Mouse (Mus musculus): ENCODE results near the gene Gbp3.

Gbp3 gene

DNA sequence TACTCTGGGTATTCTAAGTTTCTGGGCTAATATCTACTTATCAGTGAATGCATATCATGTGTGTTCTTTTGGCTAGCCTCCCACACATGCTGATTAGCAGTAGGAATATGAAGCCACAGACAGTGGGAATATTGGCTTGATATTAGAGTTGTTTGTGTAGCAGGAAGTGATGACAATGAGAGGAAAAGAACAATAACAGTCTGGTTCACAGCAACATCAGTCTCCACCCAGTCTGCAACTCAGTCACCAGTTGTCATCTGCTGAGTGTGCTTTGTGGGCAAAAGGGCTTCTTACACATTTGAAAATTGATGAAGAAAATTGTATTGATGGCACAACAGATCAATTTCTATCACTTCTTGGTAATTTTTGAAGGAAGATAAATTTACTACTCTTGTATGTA is 27.6 kb downstream of the Gbp3 start:
- in situ Hi-C loops (cut with MboI; ENCODE audit: low sequenced_read_pairs): no loop called here

DNA sequence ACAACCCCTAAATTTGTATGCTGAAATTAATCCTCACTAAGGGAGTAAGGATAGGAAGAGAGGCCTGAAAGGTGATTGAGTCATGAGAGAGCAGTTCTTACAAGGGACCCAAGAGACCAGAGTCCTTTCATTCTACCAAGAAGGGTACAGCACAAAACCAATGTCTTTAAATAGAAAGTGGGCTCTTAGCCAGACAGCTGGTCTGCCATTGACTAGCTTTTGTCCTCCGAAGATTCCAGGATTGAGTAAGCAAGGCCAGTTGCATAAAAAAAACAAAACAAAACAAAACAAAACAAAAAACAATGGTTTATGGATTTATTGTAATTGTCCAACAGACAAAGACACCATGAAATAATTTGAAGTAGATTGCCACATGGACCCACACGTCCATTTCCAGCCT is 29.1 kb downstream of the Gbp3 start:
- in situ Hi-C loops (cut with MboI; ENCODE audit: low sequenced_read_pairs): no loop called here

DNA sequence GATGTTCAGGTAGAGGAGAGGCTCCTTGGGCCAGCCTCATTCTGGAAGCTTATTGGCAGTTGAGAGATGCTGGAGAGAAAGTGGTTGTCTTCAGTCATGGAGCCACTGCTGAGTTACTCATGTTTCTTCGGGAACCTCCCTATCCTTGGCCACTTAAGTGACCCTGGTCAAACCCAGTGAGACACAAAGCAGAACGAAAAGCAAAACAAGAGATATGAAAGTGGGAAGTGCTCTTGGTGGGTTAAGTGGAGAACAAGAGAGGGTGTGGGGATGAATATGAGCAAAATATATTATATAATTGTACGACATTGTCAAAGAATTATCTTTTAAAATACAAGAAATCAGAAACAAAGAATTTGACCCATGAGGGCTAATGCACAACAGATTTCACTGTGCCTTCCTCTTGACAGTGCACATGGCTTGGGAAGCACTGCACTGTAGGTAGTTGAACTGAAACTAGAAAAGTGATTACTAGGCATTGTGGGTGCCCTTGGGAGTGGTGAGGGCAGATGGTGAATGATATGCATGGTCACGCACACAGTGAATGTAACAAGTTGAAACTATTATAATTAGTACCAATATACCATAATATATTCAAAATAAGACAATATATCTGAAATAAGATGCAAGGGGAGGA is 30.7 kb downstream of the Gbp3 start:
- in situ Hi-C loops (cut with MboI; ENCODE audit: low sequenced_read_pairs): no loop called here

DNA sequence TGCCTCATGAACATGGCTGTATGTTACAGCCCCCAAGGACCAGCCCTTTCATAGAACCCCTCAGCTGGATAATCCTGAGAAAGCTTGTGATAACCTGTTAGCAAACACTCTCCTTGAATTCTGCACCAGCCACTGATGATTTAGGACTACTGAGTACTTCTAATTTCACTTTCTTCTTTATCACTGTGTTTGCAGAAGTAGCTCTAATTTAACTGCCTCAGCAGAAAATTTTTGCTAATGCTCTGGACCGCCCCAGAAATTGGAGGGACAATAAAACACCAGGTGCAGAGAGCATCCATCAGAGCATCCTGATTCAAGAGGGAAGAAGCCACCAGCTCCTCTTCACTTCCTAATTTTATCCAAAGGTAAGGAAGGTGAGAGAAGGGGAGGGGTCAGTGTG is 34.7 kb downstream of the Gbp3 start, which contains the start of gene Gbp2b:
Gene Gbp2b (plus strand): TSS at position 301 of the 400 bp plus-strand sequence.
- in situ Hi-C loops (cut with MboI; ENCODE audit: low sequenced_read_pairs): no loop called here

DNA sequence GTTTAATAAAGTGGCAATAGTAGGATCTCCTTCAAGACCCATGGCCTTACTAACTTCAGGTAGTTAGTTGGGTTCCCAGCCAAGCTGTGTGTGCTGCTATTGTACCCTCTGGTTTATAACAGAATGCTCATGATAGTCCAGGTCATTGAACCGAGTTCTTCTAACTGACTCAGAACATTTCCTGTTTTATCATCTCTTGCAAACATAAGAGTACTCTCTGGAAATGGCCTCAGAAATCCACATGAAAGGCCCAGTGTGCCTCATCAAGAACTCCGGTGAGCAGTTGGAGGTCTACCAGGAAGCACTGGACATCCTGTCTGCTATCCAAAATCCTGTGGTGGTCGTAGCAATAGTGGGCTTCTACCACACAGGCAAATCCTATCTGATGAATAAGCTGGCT is 38.1 kb downstream of the Gbp3 start:
- in situ Hi-C loops (cut with MboI; ENCODE audit: low sequenced_read_pairs): no loop called here

DNA sequence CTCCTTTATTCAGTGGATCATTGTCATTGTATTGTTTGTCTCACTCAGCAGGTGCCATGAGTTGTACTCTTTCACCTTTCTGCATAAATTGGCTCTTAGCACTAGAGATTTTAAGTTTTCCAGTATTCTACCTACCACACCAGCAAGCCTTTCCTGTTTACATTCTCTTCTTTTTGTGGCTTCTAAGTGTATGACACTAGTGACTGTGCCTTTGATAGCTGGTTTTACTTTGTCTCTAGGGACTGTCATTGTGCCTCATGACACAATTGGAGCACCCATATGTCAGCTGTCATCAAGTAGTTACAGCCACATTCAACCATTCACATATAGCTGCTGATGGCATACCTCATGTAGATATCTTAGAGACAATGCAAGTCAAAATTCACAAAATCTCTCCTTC is 41.8 kb downstream of the Gbp3 start:
- in situ Hi-C loops (cut with MboI; ENCODE audit: low sequenced_read_pairs): no loop called here

DNA sequence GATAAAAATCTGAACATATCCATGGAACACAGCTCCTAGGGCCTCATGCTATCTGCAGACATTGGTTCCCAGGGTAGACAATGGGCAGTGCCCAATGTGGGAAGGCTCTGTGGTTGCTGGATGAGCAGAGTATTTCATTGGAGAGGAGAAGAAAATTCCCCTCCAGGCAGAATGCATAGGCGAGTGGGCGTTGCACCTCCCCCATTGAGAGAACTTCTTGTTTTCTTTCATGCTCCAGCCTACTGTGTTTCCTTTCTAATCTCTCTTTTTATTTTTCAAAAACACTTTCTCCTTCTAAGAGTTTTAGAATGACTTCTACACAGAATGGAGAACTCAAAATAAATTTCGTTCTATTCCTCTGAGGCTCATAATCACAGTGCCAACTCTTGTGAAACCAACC is 58.8 kb downstream of the Gbp3 start:
- in situ Hi-C loops (cut with MboI; ENCODE audit: low sequenced_read_pairs): no loop called here

DNA sequence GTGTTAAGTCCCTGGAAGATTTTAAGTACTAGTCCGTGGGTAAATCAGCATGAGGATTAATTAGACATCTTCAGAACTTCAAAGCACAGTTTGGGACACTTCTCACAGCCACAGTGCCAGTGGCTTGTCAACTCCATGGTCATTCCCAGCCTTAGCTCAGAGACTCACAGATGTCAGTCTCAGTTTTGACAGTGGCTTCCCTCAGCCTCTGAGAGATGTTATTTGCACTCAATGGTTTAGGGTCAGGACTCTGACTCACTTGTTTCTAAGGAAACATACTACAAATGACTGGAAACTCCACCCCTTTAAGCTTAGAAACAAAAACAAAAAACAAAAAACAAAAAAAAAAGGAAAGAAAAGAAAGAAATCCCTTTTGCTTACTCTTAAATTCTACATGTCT is 59.8 kb downstream of the Gbp3 start:
- in situ Hi-C loops (cut with MboI; ENCODE audit: low sequenced_read_pairs): loop anchor here (10.0 kb wide), 1 partner anchor 125 kb away; the partner anchor contains the start of gene Gbp5

DNA sequence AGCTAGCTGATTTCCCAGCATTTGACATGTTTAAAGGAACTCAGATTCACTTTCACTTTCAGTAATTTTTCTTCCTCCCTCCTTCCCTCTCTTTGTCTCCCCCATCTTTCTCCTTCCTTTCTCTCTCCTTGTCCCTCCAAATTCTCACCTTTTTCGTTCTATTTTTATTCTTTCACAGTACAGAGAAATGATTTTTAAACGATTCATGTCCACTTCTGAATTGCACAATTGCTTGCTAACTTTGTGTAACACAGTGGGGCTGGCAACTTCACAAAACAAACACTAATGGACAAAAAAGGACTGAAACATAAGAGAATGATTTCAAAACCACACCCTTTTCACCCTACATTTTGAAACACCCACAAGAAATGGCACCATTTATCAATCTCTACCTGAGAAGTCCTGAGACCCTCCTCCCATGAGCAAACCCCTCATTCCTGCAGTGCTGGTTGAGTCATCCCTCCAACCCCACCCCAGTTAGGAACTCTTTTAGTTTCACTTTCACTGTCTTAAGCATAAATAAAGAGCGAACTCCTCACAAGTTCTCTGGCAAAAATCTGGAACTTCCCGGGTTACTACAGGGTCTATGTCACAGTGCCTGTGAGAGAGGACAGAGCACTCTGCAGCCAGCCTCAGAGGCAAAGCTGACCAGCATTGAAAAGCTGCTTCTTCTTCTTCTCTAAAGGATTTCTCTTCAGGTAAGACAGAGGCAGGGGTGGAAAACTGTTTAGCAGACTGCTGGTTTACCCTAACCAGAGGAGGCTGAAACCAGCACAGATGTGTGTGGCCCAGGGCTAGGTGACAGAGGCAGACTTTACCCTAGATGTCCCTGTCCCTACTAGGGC is 60.5 kb downstream of the Gbp3 start, which contains the start of gene Gbp2:
Gene Gbp2 (plus strand): TSS at position 492 of the 845 bp plus-strand sequence.
- in situ Hi-C loops (cut with MboI; ENCODE audit: low sequenced_read_pairs): loop anchor here (10.0 kb wide), 1 partner anchor 126 kb away; the partner anchor contains the start of gene Gbp5

DNA sequence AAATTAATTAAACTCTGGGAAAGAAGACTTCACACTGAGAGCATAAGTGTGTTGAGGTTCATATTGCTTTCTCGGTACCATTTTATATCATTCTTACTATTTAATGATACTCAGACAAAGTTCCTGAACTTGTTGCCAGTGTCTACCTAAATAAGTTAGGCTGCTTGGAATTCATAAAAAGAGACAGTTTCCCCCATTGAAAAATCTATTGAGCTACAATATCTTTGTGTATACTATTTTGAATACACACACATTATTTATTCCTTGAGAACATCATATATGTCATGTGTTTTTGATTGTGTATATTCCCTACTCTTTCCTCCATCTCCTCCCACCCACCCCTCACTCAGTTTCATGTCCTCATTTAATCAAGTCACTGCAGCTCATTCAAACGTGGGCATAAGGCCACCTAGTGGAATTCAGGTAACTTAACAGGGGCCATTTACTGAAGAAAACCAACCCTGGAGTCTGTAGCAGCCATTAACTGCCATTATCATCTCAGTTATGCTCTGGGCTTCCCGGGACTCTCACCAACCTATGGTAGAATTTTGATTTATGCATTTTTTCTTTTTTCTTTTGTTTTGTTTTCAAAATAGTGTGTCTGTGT is 61.2 kb downstream of the Gbp3 start:
- in situ Hi-C loops (cut with MboI; ENCODE audit: low sequenced_read_pairs): loop anchor here (10.0 kb wide), 1 partner anchor 126 kb away; the partner anchor contains the start of gene Gbp5

Measured in CH12F3 (cell line).